Mouse (Mus musculus): Measurements from ENCODE around the gene Gramd1b. TPM values are rescaled to one million over a fixed set of nuclear protein-coding genes. Genes with fewer than 3 reads are reported as not detected.
"Not testable (repeated sequence)": the region's sequence is repeated elsewhere in the genome, so short reads cannot be mapped to it uniquely, and the experiment has no call there.

The Gramd1b gene
- polyA plus RNA-seq, 1 experiment = 117 TPM

- WGBS = 93% methylated on average over 5 of the region's 5 CpGs
These were observed 26.3 kb downstream of the Gramd1b start for GRCm38 (mm10) chr9:40504886-40505285.

GRCm38 (mm10) chr9:40500691-40501090 lies 30.5 kb downstream of the Gramd1b start:
- TF ChIP-seq POLR2A (IDR thresholded peaks at IDR 0.05; ENCODE audit: insufficient read depth, low read depth, low read length) (no peak), CTCF (IDR thresholded peaks at IDR 0.05; ENCODE audit: insufficient read depth, low read depth, low read length) (no peak)
- H3K4me1 ChIP-seq (ENCODE audit: control insufficient read depth, insufficient read depth, low read length) = no peaks in the 10 kb centered on the region
- no peak overlapping the region for H3K4me3 ChIP-seq (ENCODE audit: insufficient read depth, low read depth, low read length)
- H3K27ac ChIP-seq (ENCODE audit: insufficient read depth, low read depth, low read length) = no peak overlapping the region

More at GRCm38 (mm10) chr9:40504886-40505285, 26.3 kb downstream of the Gramd1b start:
- H3K4me3 ChIP-seq (ENCODE audit: insufficient read depth, low read depth, low read length) = no peak overlapping the region
- H3K4me1 ChIP-seq (ENCODE audit: control insufficient read depth, insufficient read depth, low read length) = no peaks in the 10 kb centered on the region
- H3K27ac ChIP-seq (ENCODE audit: insufficient read depth, low read depth, low read length) = no peak overlapping the region
- TF ChIP-seq CTCF (IDR thresholded peaks at IDR 0.05; ENCODE audit: insufficient read depth, low read depth, low read length) (no peak), POLR2A (IDR thresholded peaks at IDR 0.05; ENCODE audit: insufficient read depth, low read depth, low read length) (no peak)

GRCm38 (mm10) chr9:40482351-40483084 lies 48.7 kb downstream of the Gramd1b start:
- not testable (repeated sequence) for H3K27ac ChIP-seq (ENCODE audit: insufficient read depth, low read depth, low read length); H3K4me1 ChIP-seq (ENCODE audit: control insufficient read depth, insufficient read depth, low read length); H3K4me3 ChIP-seq (ENCODE audit: insufficient read depth, low read depth, low read length)
- 72% methylated on average over 7 of the region's 7 CpGs for WGBS

- H3K27ac ChIP-seq (ENCODE audit: insufficient read depth, low read depth, low read length) = no peak overlapping the region
- WGBS = 46% methylated on average over 3 of the region's 3 CpGs
- no peak overlapping the region for H3K4me3 ChIP-seq (ENCODE audit: insufficient read depth, low read depth, low read length)
- TF ChIP-seq POLR2A (IDR thresholded peaks at IDR 0.05; ENCODE audit: insufficient read depth, low read depth, low read length) = no peak
- TF ChIP-seq CTCF (IDR thresholded peaks at IDR 0.05; ENCODE audit: insufficient read depth, low read depth, low read length) = no peak
- no peaks in the 10 kb centered on the region for H3K4me1 ChIP-seq (ENCODE audit: control insufficient read depth, insufficient read depth, low read length)
These were observed 49.9 kb downstream of the Gramd1b start for GRCm38 (mm10) chr9:40481271-40481670.

- TF ChIP-seq CTCF (IDR thresholded peaks at IDR 0.05; ENCODE audit: insufficient read depth, low read depth, low read length) (no peak), POLR2A (IDR thresholded peaks at IDR 0.05; ENCODE audit: insufficient read depth, low read depth, low read length) (no peak)
- Histone ChIP-seq H3K27ac (ENCODE audit: insufficient read depth, low read depth, low read length) (no peak overlapping the region), H3K4me3 (ENCODE audit: insufficient read depth, low read depth, low read length) (no peak overlapping the region), H3K4me1 (ENCODE audit: control insufficient read depth, insufficient read depth, low read length) (no peaks in the 10 kb centered on the region)
- 69% methylated on average over 4 of the region's 4 CpGs for WGBS
These were observed 51.9 kb downstream of the Gramd1b start for GRCm38 (mm10) chr9:40479333-40479732.

- Histone ChIP-seq H3K27ac (ENCODE audit: insufficient read depth, low read depth, low read length) (no peak overlapping the region), H3K4me3 (ENCODE audit: insufficient read depth, low read depth, low read length) (no peak overlapping the region)
- 82% methylated on average over 9 of the region's 9 CpGs for WGBS
These were observed 52.9 kb downstream of the Gramd1b start for GRCm38 (mm10) chr9:40478146-40478900.

GRCm38 (mm10) chr9:40477611-40478010 lies 53.6 kb downstream of the Gramd1b start:
- TF ChIP-seq POLR2A (IDR thresholded peaks at IDR 0.05; ENCODE audit: insufficient read depth, low read depth, low read length) = no peak
- TF ChIP-seq CTCF (IDR thresholded peaks at IDR 0.05; ENCODE audit: insufficient read depth, low read depth, low read length) = no peak
- no peaks in the 10 kb centered on the region for H3K4me1 ChIP-seq (ENCODE audit: control insufficient read depth, insufficient read depth, low read length)
- no peak overlapping the region for H3K4me3 ChIP-seq (ENCODE audit: insufficient read depth, low read depth, low read length)
- no peak overlapping the region for H3K27ac ChIP-seq (ENCODE audit: insufficient read depth, low read depth, low read length)
- 63% methylated on average over 2 of the region's 2 CpGs for WGBS

More at GRCm38 (mm10) chr9:40478146-40478900, 52.9 kb downstream of the Gramd1b start:
- no peak for TF ChIP-seq POLR2A (IDR thresholded peaks at IDR 0.05; ENCODE audit: insufficient read depth, low read depth, low read length)
- H3K4me1 ChIP-seq (ENCODE audit: control insufficient read depth, insufficient read depth, low read length) = no peaks in the 10 kb centered on the region

- no peak overlapping the region for H3K4me3 ChIP-seq (ENCODE audit: insufficient read depth, low read depth, low read length)
- 85% methylated on average over 11 of the region's 11 CpGs for WGBS
- no peak overlapping the region for H3K27ac ChIP-seq (ENCODE audit: insufficient read depth, low read depth, low read length)
- no peaks in the 10 kb centered on the region for H3K4me1 ChIP-seq (ENCODE audit: control insufficient read depth, insufficient read depth, low read length)
- no peak for TF ChIP-seq CTCF (IDR thresholded peaks at IDR 0.05; ENCODE audit: insufficient read depth, low read depth, low read length)
- TF ChIP-seq POLR2A (IDR thresholded peaks at IDR 0.05; ENCODE audit: insufficient read depth, low read depth, low read length) = no peak
These were observed 55.1 kb downstream of the Gramd1b start for GRCm38 (mm10) chr9:40476098-40476497.

GRCm38 (mm10) chr9:40472961-40473510 lies 58.1 kb downstream of the Gramd1b start:
- TF ChIP-seq CTCF (IDR thresholded peaks at IDR 0.05; ENCODE audit: insufficient read depth, low read depth, low read length) (no peak), POLR2A (IDR thresholded peaks at IDR 0.05; ENCODE audit: insufficient read depth, low read depth, low read length) (no peak)
- no peak overlapping the region for H3K4me3 ChIP-seq (ENCODE audit: insufficient read depth, low read depth, low read length)
- H3K27ac ChIP-seq (ENCODE audit: insufficient read depth, low read depth, low read length) = no peak overlapping the region
- H3K4me1 ChIP-seq (ENCODE audit: control insufficient read depth, insufficient read depth, low read length) = no peaks in the 10 kb centered on the region
- 93% methylated on average over 9 of the region's 9 CpGs for WGBS
